ENCODE assay signal across 8 mouse cellular contexts in the genomic region with DNA sequence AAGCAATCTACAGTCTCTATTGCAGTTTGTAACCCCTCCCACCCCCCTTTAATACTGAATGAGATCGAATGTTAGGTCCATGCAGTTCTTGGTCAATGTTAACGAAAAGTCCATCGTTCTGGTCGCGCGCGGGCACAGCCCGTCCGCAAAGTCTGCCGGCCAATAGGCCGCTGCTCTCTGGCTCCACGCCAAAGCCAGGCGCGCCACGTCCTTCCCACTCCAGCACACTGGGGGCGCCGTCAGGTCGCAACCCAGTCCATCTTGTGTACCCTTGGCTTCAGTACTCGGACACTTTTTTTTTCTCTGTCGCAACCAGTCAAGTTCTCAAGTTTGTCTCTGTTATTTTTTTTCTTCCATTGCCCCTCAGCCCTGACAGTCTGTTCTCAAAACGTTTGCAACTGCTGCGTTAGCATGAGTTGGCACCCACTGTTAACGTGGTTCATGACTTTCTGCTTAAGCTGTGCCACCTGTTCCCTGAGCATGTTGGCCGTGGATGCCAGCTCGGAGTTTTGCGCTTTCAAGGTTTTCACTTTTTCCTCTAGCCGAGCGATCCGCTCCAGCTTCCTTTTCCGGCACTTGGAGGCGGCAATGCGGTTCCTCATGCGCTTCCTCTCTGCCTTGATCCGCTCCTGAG. TPM values are rescaled to one million over a fixed set of nuclear protein-coding genes. Genes with fewer than 3 reads are reported as not detected.
A peak's percentile ranks its signal among the peaks of the same experiment; 100 is the strongest.
DNase-seq lines count a peak whose midpoint lies in the region; ATAC-seq and TF ChIP-seq lines count a peak whose summit lies in the region.

No protein-coding gene starts in this region.

- no peak for ATAC-seq in frontal cortex, adult (ENCODE audit: low TSS enrichment)
- ATAC-seq in embryonic facial prominence, embryonic 12.5 days (ENCODE audit: insufficient number of reproducible peaks, insufficient read depth, low FRiP score, low TSS enrichment) = no peak
- ATAC-seq in heart, embryonic 12.5 days (ENCODE audit: insufficient number of reproducible peaks, low FRiP score) = no peak
- ATAC-seq in kidney, postnatal 0 days (replicated peaks; ENCODE audit: low FRiP score, low read depth) = no peak
- ATAC-seq in liver, embryonic 13.5 days (ENCODE audit: low read depth) = no peak
- ATAC-seq in neural tube, embryonic 11.5 days (ENCODE audit: insufficient read depth, low FRiP score, low TSS enrichment) = no peak
- no peak for ATAC-seq in stomach, embryonic 16.5 days (ENCODE audit: insufficient read depth, low FRiP score)

- TF ChIP-seq CTCF in kidney, postnatal 0 days (IDR thresholded peaks at IDR 0.05; ENCODE audit: low read depth) = peak; percentile 58; the same call in 1 of the 2 replicates

- H3K4me3 ChIP-seq in embryonic facial prominence, embryonic 12.5 days = peak overlapping the region; percentile 69
- H3K4me3 ChIP-seq in heart, embryonic 12.5 days = peak overlapping the region; percentile 95
- peak overlapping the region; percentile 94 for H3K4me3 ChIP-seq in kidney, postnatal 0 days (replicated peaks; ENCODE audit: low read depth, low read length)
- H3K4me3 ChIP-seq in liver, embryonic 13.5 days (replicated peaks) = peak overlapping the region; percentile 66
- peak overlapping the region; percentile 84 for H3K4me3 ChIP-seq in neural tube, embryonic 11.5 days (ENCODE audit: low read depth, low read length)
- H3K4me3 ChIP-seq in stomach, embryonic 16.5 days (replicated peaks; ENCODE audit: low read length) = peak overlapping the region; percentile 93

- H3K27me3 ChIP-seq in embryonic facial prominence, embryonic 12.5 days = no peaks in the 10 kb centered on the region
- no peaks in the 10 kb centered on the region for H3K27me3 ChIP-seq in heart, embryonic 12.5 days (replicated peaks)
- H3K27me3 ChIP-seq in kidney, postnatal 0 days (ENCODE audit: insufficient read depth, low read length) = no peaks in the 10 kb centered on the region
- H3K27me3 ChIP-seq in liver, embryonic 13.5 days = peaks cover 65% of the 10 kb centered on the region
- H3K27me3 ChIP-seq in neural tube, embryonic 11.5 days (ENCODE audit: control insufficient read depth, insufficient read depth, low read length) = no peaks in the 10 kb centered on the region
- no peaks in the 10 kb centered on the region for H3K27me3 ChIP-seq in stomach, embryonic 16.5 days (ENCODE audit: control insufficient read depth, insufficient read depth, low read length)

- whole genome bisulfite sequencing in embryonic facial prominence, embryonic 12.5 days = under 1% methylated on average over 34 of the region's 34 CpGs
- WGBS in heart, embryonic 12.5 days = under 1% methylated on average over 34 of the region's 34 CpGs
- WGBS in kidney, postnatal 0 days = under 1% methylated on average over 34 of the region's 34 CpGs
- under 1% methylated on average over 34 of the region's 34 CpGs for WGBS in liver, embryonic 13.5 days (ENCODE audit: insufficient replicate concordance)
- WGBS in neural tube, embryonic 11.5 days = under 1% methylated on average over 34 of the region's 34 CpGs
- WGBS in stomach, embryonic 16.5 days = under 1% methylated on average over 34 of the region's 34 CpGs

- H3K27ac ChIP-seq in embryonic facial prominence, embryonic 12.5 days = peak overlapping the region; percentile 99
- peak overlapping the region; percentile 100 for H3K27ac ChIP-seq in heart, embryonic 12.5 days (ENCODE audit: poor library complexity, severe bottlenecking)
- H3K27ac ChIP-seq in kidney, postnatal 0 days = peak overlapping the region; percentile 99
- peak overlapping the region; percentile 86; the same call in 1 of the 2 replicates for H3K27ac ChIP-seq in liver, embryonic 13.5 days
- H3K27ac ChIP-seq in neural tube, embryonic 11.5 days (ENCODE audit: low read depth, low read length) = peak overlapping the region; percentile 96
- H3K27ac ChIP-seq in stomach, embryonic 16.5 days (ENCODE audit: low read length) = peak overlapping the region; percentile 99

- peak overlapping the region; percentile 86 for H3K9ac ChIP-seq in embryonic facial prominence, embryonic 12.5 days
- peak overlapping the region; percentile 99 for H3K9ac ChIP-seq in heart, embryonic 12.5 days
- H3K9ac ChIP-seq in kidney, postnatal 0 days (ENCODE audit: low read depth, low read length) = peak overlapping the region; percentile 98
- peak overlapping the region; percentile 76 for H3K9ac ChIP-seq in liver, embryonic 13.5 days
- H3K9ac ChIP-seq in neural tube, embryonic 11.5 days (ENCODE audit: low read length) = peak overlapping the region; percentile 89
- peak overlapping the region; percentile 98 for H3K9ac ChIP-seq in stomach, embryonic 16.5 days (ENCODE audit: low read length)

- H3K36me3 ChIP-seq in embryonic facial prominence, embryonic 12.5 days = no peaks in the 10 kb centered on the region
- H3K36me3 ChIP-seq in heart, embryonic 12.5 days = no peaks in the 10 kb centered on the region
- H3K36me3 ChIP-seq in kidney, postnatal 0 days (ENCODE audit: insufficient read depth, low read length) = no peaks in the 10 kb centered on the region
- H3K36me3 ChIP-seq in liver, embryonic 13.5 days = no peaks in the 10 kb centered on the region
- no peaks in the 10 kb centered on the region for H3K36me3 ChIP-seq in neural tube, embryonic 11.5 days (ENCODE audit: control insufficient read depth, insufficient read depth, low read length)
- no peaks in the 10 kb centered on the region for H3K36me3 ChIP-seq in stomach, embryonic 16.5 days (ENCODE audit: control insufficient read depth, insufficient read depth, low read length)

- no peaks in the 10 kb centered on the region for H3K9me3 ChIP-seq in embryonic facial prominence, embryonic 12.5 days
- no peaks in the 10 kb centered on the region for H3K9me3 ChIP-seq in heart, embryonic 12.5 days (replicated peaks)
- no peaks in the 10 kb centered on the region for H3K9me3 ChIP-seq in kidney, postnatal 0 days (replicated peaks; ENCODE audit: low read length)
- H3K9me3 ChIP-seq in liver, embryonic 13.5 days (replicated peaks) = no peaks in the 10 kb centered on the region
- H3K9me3 ChIP-seq in neural tube, embryonic 11.5 days (ENCODE audit: control insufficient read depth, low read length) = no peaks in the 10 kb centered on the region
- H3K9me3 ChIP-seq in stomach, embryonic 16.5 days (replicated peaks; ENCODE audit: control insufficient read depth, low read length) = no peaks in the 10 kb centered on the region

- peak; percentile 24 to 67 for DNase-seq in frontal cortex, adult 2 months (ENCODE audit: extremely low spot score in 1 of 2, low spot score in 1 of 2)
- peak; percentile 88 for DNase-seq in kidney, postnatal 0 days (ENCODE audit: low spot score)
- DNase-seq in liver, embryonic 13.5 days = peak; percentile 33
- peak; percentile 82 for DNase-seq in neural tube, embryonic 11.5 days (ENCODE audit: low spot score)

- H3K4me1 ChIP-seq in embryonic facial prominence, embryonic 12.5 days = peaks cover 11% of the 10 kb centered on the region
- peaks cover 14% of the 10 kb centered on the region for H3K4me1 ChIP-seq in heart, embryonic 12.5 days (replicated peaks)
- H3K4me1 ChIP-seq in kidney, postnatal 0 days (replicated peaks; ENCODE audit: insufficient read depth, low read length) = peaks cover 13% of the 10 kb centered on the region
- H3K4me1 ChIP-seq in liver, embryonic 13.5 days (replicated peaks) = peaks cover 29% of the 10 kb centered on the region
- H3K4me1 ChIP-seq in neural tube, embryonic 11.5 days (ENCODE audit: control insufficient read depth, insufficient read depth, low read length) = peaks cover 9% of the 10 kb centered on the region; the same call in 1 of the 2 replicates
- peaks cover 18% of the 10 kb centered on the region for H3K4me1 ChIP-seq in stomach, embryonic 16.5 days (ENCODE audit: control insufficient read depth, insufficient read depth, low read length)

- H3K4me2 ChIP-seq in embryonic facial prominence, embryonic 12.5 days (replicated peaks) = peak overlapping the region; percentile 93
- H3K4me2 ChIP-seq in heart, embryonic 12.5 days = peak overlapping the region; percentile 85
- peak overlapping the region; percentile 91 for H3K4me2 ChIP-seq in kidney, postnatal 0 days (ENCODE audit: low read length)
- peak overlapping the region; percentile 90 for H3K4me2 ChIP-seq in liver, embryonic 13.5 days
- peak overlapping the region; percentile 93 for H3K4me2 ChIP-seq in neural tube, embryonic 11.5 days (ENCODE audit: low read depth)
- peak overlapping the region; percentile 54 for H3K4me2 ChIP-seq in stomach, embryonic 16.5 days (ENCODE audit: low read depth, low read length)

RNA-seq across cellular contexts. Expression of a gene that starts 2.0 kb away (rescaled TPM):
- polyA plus RNA-seq in frontal cortex, adult 2 months (2012; rRNA removed) = 41.8 and 45.5 TPM in 2 replicates
- 112 and 118 TPM in 2 replicates for polyA plus RNA-seq in embryonic facial prominence, embryonic 12.5 days (2016; fragmentation: Nextera tagmentation; extraction: Ambion mirVana)
- 95.0 and 95.1 TPM in 2 replicates for polyA plus RNA-seq in heart, embryonic 12.5 days (2016; fragmentation: Nextera tagmentation; extraction: Ambion mirVana)
- polyA plus RNA-seq in kidney, postnatal 0 days (2015; fragmentation: Nextera tagmentation; extraction: Ambion mirVana) = 55.1 and 60.1 TPM in 2 replicates
- polyA plus RNA-seq in liver, embryonic 13.5 days (2015; fragmentation: Nextera tagmentation; extraction: Ambion mirVana) = 5.9 and 6.4 TPM in 2 replicates
- 49.6 and 52.9 TPM in 2 replicates for polyA plus RNA-seq in neural tube, embryonic 11.5 days (2014; fragmentation: Nextera tagmentation; extraction: Ambion mirVana)
- polyA plus RNA-seq in stomach, embryonic 16.5 days (2015; fragmentation: Nextera tagmentation; extraction: Ambion mirVana) = 90.7 and 107 TPM in 2 replicates

Comparison
In these comparisons a context has a peak if more than half of its experiments do, and no peak if none do; other contexts are left out.
1. DNase-seq: peak in every context shown above with its lines; median percentile 88 in kidney, postnatal 0 days; 82 in neural tube, embryonic 11.5 days; 46 in frontal cortex, adult 2 months; 33 in liver, embryonic 13.5 days.